Mouse (Mus musculus): ENCODE data around the gene Ndufb4. TPM values are rescaled to one million over a fixed set of nuclear protein-coding genes. Genes with fewer than 3 reads are reported as not detected.
"Not testable (repeated sequence)": the region's sequence is repeated elsewhere in the genome, so short reads cannot be mapped to it uniquely, and the experiment has no call there.

The Ndufb4 gene
- polyA plus RNA-seq (2016; fragmentation: Nextera tagmentation; extraction: Ambion mirVana) = 44.8 and 47.6 TPM in 2 replicates

DNA sequence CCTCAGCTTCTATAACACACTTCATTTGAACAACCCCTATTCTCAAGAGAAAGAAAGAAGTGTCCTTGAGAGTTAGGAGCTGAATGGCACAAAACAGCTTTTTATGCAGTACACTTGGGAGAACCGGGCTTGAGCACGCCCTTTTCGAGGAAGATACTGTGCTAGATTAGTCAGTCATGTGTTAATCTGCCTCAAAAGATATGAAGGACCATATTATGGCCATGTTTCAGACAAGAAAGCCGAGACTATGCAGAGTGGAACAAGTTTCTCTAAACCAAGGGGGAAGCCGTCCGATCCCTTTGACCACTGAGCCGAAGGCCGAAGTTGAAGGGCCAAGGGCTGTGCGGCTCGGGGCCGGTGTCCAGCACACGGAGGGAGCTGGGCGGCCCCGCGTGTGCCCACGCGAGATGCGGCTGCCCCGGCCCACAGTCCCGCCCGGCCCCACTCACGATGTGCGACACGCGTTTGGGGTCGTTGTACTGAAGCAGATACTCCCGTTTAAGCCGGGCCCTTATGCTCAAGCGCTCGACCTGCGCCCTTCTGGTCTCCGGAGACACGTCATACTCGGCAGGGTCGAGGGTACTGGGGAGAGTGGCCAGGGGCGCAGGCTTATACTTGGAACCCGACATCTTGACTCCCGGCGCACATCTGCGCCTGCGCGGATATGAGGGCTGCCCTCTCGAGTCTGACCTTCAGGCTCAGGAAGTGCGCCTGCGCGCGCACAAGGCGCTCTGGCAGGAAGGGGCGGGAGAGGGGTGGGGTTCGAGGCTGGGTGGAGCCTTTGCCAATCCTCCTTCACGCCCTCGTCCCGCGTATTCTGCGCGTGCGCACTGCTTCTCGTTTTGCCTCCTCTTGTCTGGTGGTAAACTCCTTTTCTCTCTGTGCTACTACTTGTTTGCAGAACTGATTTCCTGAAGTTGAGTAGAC is at the start of gene Ndufb4:
Ndufb4 (minus strand) TSS at position 723 of the 927 bp plus-strand sequence.
- Histone ChIP-seq H3K4me3 (peak within 1 kb of the TSS; percentile 82), H3K36me3 (replicated peaks) (peaks cover 15% of the 10 kb centered on the region), H3K27ac (peak within 1 kb of the TSS; percentile 95), H3K27me3 (ENCODE audit: poor library complexity, severe bottlenecking) (no peaks in the 10 kb centered on the region), H3K9me3 (no peaks in the 10 kb centered on the region), H3K4me1 (peaks cover 41% of the 10 kb centered on the region)
- under 1% methylated on average over 56 of the region's 58 CpGs for WGBS
- DNase-seq (ENCODE audit: extremely low spot score, low spot score) = peak; percentile 99

DNA sequence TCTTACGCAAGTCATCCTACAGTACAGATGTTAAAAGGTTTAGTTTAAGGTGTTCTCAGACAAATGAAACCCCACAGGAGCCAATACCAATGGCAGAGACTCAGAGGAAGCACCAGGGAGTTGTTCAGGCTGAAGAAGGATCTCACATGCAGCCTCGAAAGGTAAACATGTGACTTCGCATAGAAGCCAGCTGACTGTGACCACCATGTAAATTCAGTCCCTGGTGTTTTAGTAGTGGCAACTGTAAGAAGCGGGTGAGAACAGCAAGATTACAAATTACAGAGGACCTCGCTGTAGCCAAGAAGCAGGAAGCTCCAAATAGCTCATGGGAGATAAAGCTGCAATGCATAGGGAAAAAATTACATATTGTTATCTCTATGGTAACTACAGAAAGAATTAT is 49.6 kb upstream of the Ndufb4 start:
- peaks cover 4% of the 10 kb centered on the region; the same call in 1 of the 2 replicates for H3K9me3 ChIP-seq
- 93% methylated on average over 5 of the region's 5 CpGs for WGBS
- no peak overlapping the region for H3K27ac ChIP-seq
- H3K4me3 ChIP-seq = no peak overlapping the region
- peaks cover 8% of the 10 kb centered on the region for H3K4me1 ChIP-seq
- H3K27me3 ChIP-seq (ENCODE audit: poor library complexity, severe bottlenecking) = no peaks in the 10 kb centered on the region
- no peak for DNase-seq (ENCODE audit: extremely low spot score, low spot score)
- no peaks in the 10 kb centered on the region for H3K36me3 ChIP-seq (replicated peaks)

DNA sequence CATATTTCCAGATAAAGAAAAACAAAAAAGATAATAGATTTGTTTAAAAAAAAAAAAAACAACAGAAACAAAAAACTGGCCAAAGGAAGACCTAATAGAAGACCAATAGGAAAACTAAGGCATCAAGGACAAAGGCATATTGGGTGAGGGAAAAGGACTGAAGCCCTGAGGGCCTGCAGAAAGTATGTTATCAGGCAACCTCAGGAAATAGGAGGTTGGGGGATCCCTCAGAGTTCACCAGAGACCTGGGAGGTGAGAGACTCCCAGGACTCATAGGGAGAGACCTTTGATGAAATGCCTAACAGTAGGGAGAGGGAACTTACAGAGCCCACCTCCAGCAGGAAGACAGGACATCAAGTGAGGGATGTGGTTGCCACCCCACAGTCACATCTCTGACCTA is 45.8 kb upstream of the Ndufb4 start:
- not testable (repeated sequence) for H3K4me1 ChIP-seq; H3K9me3 ChIP-seq; DNase-seq (ENCODE audit: extremely low spot score, low spot score); H3K36me3 ChIP-seq (replicated peaks); H3K4me3 ChIP-seq; H3K27ac ChIP-seq; H3K27me3 ChIP-seq (ENCODE audit: poor library complexity, severe bottlenecking)

DNA sequence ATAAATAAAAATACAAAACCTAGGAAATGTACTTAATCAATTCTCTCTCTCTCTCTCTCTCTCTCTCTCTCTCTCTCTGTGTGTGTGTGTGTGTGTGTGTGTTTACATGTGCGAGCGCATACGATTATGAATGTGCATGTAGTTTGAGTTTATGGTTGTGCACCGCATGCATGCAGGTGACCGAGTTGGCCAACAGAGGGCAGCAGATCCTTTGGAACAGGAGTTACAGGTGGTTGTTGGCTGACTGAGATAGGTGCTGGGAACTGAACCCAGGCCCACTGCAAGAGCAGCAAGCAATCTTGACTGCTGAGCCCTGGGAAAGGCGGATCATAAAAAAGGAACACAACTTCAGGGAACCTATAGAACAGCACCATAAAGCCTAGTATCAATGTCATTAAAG is 44.5 kb upstream of the Ndufb4 start:
- H3K4me3 ChIP-seq = no peak overlapping the region
- no peak for DNase-seq (ENCODE audit: extremely low spot score, low spot score)
- H3K4me1 ChIP-seq = no peaks in the 10 kb centered on the region
- no peaks in the 10 kb centered on the region for H3K36me3 ChIP-seq (replicated peaks)
- H3K9me3 ChIP-seq = peaks cover 5% of the 10 kb centered on the region; the same call in 1 of the 2 replicates
- no peak overlapping the region for H3K27ac ChIP-seq
- H3K27me3 ChIP-seq (ENCODE audit: poor library complexity, severe bottlenecking) = no peaks in the 10 kb centered on the region
- WGBS = 90% methylated on average over 6 of the region's 6 CpGs

DNA sequence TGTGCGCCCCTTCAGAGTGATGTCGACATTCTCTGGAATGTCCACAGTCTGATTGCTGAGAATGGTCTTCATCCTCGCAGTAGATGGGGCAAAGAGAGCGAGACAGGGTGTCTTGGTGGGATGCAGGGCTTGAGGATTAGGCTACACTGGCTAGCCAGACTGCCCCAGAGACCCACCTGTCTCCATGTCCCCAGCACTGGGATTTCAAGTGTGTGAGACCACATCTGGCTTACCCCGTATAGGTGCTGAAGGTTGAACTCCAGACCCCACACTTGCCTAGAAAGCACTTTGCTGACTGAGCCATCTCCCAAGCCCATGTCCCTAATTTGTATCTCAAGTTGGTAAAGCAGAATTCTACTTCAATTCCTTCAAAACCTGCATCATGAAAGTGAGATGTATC is 43.0 kb upstream of the Ndufb4 start:
- no peak overlapping the region for H3K27ac ChIP-seq
- no peak overlapping the region for H3K4me3 ChIP-seq
- H3K4me1 ChIP-seq = no peaks in the 10 kb centered on the region
- H3K36me3 ChIP-seq (replicated peaks) = no peaks in the 10 kb centered on the region
- WGBS = 87% methylated on average over 5 of the region's 5 CpGs
- no peak for DNase-seq (ENCODE audit: extremely low spot score, low spot score)
- no peaks in the 10 kb centered on the region for H3K27me3 ChIP-seq (ENCODE audit: poor library complexity, severe bottlenecking)
- H3K9me3 ChIP-seq = peaks cover 5% of the 10 kb centered on the region; the same call in 1 of the 2 replicates

DNA sequence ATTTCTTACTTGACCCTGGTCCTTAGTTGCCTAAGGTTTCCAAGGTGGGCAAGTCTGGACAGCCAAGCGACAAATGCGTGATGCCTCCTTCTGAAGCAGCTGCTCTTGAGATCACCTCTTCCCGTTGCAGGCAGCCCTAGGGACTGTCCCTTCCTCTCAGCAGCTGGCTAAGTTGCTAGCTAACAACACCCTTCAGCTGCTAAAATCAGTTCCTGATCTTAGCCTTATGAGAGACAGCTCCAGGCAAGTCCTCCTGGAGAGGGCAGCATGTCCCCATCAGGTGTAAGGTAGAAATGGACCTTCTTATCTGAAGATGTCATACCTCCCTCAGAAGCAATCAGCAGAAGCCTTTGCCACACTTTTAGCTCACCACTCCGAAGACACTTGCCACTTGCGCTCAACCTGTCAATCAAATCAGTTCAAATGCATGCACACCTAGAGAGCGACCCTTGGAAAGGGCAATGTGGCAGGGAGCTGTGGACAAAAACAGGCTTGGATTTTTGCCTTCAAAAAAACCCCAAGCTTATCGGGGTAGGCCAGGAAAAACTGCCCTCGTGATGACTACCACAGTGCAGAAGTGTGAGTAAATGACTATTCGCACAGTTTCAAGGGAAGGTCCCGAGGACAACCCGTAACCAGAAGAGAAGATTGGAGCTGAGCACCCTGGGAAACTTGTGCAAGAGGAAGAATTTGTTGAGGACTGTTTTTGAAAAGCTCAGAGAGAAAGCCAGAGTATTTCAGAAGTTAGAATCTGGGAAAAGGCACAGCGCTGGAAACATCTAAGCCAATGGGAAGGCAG is 36.9 kb upstream of the Ndufb4 start:
- Histone ChIP-seq H3K4me1 (peaks cover 21% of the 10 kb centered on the region), H3K4me3 (no peak overlapping the region), H3K9me3 (no peaks in the 10 kb centered on the region), H3K36me3 (replicated peaks) (no peaks in the 10 kb centered on the region), H3K27me3 (ENCODE audit: poor library complexity, severe bottlenecking) (peaks cover 18% of the 10 kb centered on the region), H3K27ac (no peak overlapping the region)
- WGBS = 89% methylated on average over 12 of the region's 12 CpGs
- DNase-seq (ENCODE audit: extremely low spot score, low spot score) = no peak

DNA sequence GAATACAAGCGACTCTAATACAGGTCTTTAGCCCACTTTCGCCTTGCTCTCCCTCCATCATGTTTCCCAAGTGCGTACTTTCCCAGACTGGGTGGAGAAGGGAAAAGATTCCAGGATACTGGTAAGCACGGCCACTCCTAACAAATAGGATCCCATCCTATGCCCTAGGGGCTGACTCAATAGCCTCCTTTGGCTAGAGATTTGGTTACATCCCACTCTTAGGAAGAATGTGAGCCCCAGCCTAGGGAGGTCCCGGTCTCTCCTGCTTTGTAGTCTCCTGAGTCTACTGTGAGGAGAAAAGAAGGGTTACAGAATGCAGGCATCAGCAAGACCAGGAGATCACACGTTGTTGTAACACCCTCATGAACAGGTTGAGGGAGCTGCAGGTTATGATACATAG is 36.2 kb upstream of the Ndufb4 start:
- Histone ChIP-seq H3K9me3 (no peaks in the 10 kb centered on the region), H3K27me3 (ENCODE audit: poor library complexity, severe bottlenecking) (peaks cover 19% of the 10 kb centered on the region), H3K36me3 (replicated peaks) (no peaks in the 10 kb centered on the region), H3K27ac (0 out of 2 replicates have a peak overlapping the region, but pooled peaks have one; percentile 15), H3K4me3 (no peak overlapping the region), H3K4me1 (peaks cover 27% of the 10 kb centered on the region)
- WGBS = 76% methylated on average over 6 of the region's 6 CpGs
- DNase-seq (ENCODE audit: extremely low spot score, low spot score) = no peak

DNA sequence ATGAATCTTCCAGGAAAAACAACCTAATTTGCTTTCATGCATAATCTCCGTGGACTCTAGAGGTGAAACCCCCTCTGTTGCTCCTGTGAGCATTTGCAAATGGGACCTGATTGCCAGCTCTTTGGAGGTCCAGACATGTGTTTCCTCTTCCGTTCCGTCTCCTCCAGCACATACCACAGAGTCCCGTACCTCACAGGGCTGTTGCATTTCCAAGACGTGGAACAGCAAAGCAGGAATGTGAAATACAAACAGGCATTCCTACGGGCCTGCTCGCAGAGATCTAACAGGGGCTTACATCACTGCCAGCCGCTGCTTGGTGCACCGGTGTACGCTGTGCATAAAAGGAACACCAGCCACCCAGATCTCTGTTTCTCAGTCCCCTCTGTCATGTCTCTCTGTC is 35.7 kb upstream of the Ndufb4 start:
- 0 out of 2 replicates have a peak overlapping the region, but pooled peaks have one; percentile 15 for H3K27ac ChIP-seq
- H3K36me3 ChIP-seq (replicated peaks) = no peaks in the 10 kb centered on the region
- H3K9me3 ChIP-seq = no peaks in the 10 kb centered on the region
- H3K4me1 ChIP-seq = peaks cover 33% of the 10 kb centered on the region
- peaks cover 19% of the 10 kb centered on the region for H3K27me3 ChIP-seq (ENCODE audit: poor library complexity, severe bottlenecking)
- 81% methylated on average over 10 of the region's 10 CpGs for WGBS
- DNase-seq (ENCODE audit: extremely low spot score, low spot score) = no peak
- no peak overlapping the region for H3K4me3 ChIP-seq

DNA sequence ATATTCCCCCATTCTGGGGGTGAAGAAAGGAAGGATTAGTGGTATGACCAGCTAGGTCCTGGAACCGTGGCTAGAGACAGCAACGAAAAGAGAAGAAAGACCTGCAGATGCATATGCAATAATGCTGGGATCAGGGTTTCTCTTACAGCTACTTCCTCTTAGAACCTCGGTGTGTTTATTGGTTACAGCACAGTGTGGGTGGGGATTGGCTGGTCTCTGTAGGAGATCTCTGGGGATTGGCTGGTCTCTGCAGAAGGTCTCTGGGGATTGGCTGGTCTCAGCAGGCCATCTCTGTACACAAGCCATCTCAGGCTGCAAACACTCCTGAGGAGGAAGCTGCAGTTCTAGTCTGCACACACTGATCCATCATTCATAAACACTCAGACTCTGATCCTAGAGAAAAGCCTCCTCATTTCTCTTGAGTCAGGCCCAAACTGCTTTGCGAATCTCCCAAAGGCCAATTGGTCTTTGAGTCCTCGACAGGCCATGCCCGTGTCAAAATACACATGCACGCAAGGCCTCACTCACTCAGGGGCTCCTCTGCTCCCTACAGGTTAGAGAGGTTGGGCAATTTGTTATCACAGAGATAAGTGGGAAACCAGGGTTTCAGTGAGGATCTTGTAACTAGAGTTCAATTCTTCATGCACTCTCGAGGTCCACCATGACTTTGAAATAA is 35.1 kb upstream of the Ndufb4 start:
- Histone ChIP-seq H3K4me1 (peaks cover 37% of the 10 kb centered on the region), H3K4me3 (no peak overlapping the region), H3K9me3 (no peaks in the 10 kb centered on the region), H3K36me3 (replicated peaks) (no peaks in the 10 kb centered on the region), H3K27ac (no peak overlapping the region), H3K27me3 (ENCODE audit: poor library complexity, severe bottlenecking) (peaks cover 19% of the 10 kb centered on the region)
- DNase-seq (ENCODE audit: extremely low spot score, low spot score) = no peak
- WGBS = 86% methylated on average over 8 of the region's 8 CpGs

DNA sequence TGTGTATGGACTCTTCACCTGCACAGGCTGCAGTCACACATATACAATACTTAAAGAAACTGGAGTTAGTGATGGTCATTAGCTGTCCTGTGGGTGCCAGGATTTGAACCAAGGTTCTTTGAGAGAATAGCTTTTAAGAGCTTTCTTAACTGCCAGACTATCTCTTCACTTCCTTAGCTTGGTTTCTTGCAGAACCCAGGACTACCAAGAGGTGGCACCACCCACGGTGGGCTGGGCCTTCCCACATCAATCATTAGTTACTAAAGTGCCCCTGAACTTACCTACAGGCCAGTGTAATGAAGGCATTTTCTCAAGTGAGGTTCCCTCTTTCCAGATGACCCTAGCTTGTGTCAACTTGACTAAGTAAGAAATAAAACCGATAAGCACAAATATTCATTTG is 33.9 kb upstream of the Ndufb4 start:
- Histone ChIP-seq H3K4me3 (no peak overlapping the region), H3K36me3 (replicated peaks) (no peaks in the 10 kb centered on the region), H3K9me3 (no peaks in the 10 kb centered on the region), H3K27me3 (ENCODE audit: poor library complexity, severe bottlenecking) (peaks cover 19% of the 10 kb centered on the region), H3K4me1 (peaks cover 49% of the 10 kb centered on the region), H3K27ac (no peak overlapping the region)
- DNase-seq (ENCODE audit: extremely low spot score, low spot score) = no peak
- 74% methylated on average over 2 of the region's 2 CpGs for WGBS

DNA sequence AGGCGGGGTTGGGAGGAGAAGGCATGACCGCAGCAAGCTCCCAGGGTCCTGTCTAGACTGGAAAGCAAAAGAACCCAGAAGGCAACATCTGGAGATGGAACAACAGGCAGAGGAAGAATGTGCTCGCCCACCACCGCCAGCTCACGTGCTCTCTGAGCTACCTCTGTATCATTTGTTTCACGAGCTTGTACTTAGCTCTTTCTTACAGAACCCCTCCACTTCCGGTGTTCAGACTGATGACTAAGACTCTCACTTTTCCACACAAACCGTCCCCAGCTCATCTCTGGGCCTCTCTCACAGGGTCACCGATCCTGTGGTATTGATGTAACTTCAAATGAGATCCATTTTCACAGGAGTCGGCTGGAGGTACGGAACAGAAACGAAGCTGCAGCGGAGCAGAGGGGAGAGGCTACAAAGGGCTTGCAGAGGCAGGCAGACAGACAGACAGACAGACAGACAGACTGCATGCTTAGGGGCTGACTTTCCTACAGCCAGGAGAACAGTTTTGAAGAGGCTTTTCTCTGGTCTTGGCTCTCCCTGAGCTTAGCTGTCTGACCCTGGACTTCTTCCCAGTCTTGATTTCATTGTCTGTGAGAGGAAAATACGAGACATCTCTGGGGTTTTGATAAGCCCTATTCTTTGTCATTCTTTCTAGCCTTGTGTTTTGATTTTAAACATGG is 33.2 kb upstream of the Ndufb4 start:
- DNase-seq (ENCODE audit: extremely low spot score, low spot score) = no peak
- H3K27me3 ChIP-seq (ENCODE audit: poor library complexity, severe bottlenecking) = peaks cover 19% of the 10 kb centered on the region
- WGBS = 84% methylated on average over 14 of the region's 14 CpGs
- H3K36me3 ChIP-seq (replicated peaks) = no peaks in the 10 kb centered on the region
- H3K4me1 ChIP-seq = peaks cover 57% of the 10 kb centered on the region
- H3K9me3 ChIP-seq = no peaks in the 10 kb centered on the region
- no peak overlapping the region for H3K4me3 ChIP-seq
- H3K27ac ChIP-seq = peak overlapping the region; percentile 21; the same call in 1 of the 2 replicates

DNA sequence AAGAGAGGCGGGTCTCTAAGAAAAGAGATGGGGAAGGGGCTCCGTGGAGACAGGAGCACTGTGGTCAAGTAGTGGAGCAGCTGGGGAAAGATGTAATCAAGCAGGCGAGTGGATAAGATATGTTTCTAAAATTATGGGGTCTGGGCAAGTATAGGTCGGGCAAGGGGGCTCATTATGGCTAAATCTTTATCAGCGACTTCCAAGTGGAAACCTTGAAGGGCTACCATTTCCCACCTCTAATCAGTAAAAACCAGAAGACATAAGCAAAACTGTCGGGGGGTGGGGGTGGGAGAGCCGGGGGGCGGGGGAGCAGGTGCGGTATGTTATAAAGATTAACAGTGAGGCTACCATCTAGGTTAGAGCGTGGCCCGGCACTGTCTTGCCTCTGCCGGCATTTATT is 32.6 kb upstream of the Ndufb4 start:
- Histone ChIP-seq H3K27me3 (ENCODE audit: poor library complexity, severe bottlenecking) (peaks cover 19% of the 10 kb centered on the region), H3K27ac (peak overlapping the region; percentile 21; the same call in 1 of the 2 replicates), H3K36me3 (replicated peaks) (no peaks in the 10 kb centered on the region), H3K4me3 (no peak overlapping the region), H3K9me3 (no peaks in the 10 kb centered on the region), H3K4me1 (peaks cover 61% of the 10 kb centered on the region)
- WGBS = 85% methylated on average over 12 of the region's 12 CpGs
- DNase-seq (ENCODE audit: extremely low spot score, low spot score) = no peak
